Mouse (Mus musculus) urinary bladder, postnatal 14 days (tissue): ENCODE measurements around the gene Mfap5.
A peak's percentile ranks its signal among the peaks of the same experiment; 100 is the strongest.
"Not testable (repeated sequence)": the region's sequence is repeated elsewhere in the genome, so short reads cannot be mapped to it uniquely, and the experiment has no call there.

Source experiments
- DNase-seq: peaks from one replicate; pipeline ENCODE4 v3.0.0; 2021; ENCODE audit warnings: low spot score

Mfap5 gene

DNA sequence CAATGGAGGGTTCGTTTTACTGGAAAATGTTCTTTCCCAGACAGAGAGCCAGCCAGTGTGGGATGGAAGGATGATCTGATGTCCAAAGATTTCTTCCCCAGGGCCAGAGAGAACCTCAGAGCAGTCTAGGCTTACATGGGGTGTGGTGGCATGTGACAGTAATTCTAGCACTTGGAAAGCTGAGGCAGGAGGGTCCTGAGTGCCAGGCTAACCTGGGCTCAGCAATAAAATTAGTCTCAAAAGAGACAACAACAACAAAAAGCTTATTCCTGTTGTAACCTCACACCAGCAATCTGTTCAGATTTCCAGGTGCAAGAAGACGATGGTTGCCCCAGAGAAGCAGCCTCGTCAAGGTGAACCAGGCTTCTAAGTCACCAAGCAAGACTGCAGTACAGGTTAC, at the start of gene Mfap5:
Gene Mfap5, plus strand, starts transcription at position 301 of the 400 bp plus-strand sequence.
- no peak for DNase-seq

- DNase-seq, result no peak
Measured at GRCm38 (mm10) chr6:122458946-122459693, 46.5 kb upstream of the Mfap5 start.

DNA sequence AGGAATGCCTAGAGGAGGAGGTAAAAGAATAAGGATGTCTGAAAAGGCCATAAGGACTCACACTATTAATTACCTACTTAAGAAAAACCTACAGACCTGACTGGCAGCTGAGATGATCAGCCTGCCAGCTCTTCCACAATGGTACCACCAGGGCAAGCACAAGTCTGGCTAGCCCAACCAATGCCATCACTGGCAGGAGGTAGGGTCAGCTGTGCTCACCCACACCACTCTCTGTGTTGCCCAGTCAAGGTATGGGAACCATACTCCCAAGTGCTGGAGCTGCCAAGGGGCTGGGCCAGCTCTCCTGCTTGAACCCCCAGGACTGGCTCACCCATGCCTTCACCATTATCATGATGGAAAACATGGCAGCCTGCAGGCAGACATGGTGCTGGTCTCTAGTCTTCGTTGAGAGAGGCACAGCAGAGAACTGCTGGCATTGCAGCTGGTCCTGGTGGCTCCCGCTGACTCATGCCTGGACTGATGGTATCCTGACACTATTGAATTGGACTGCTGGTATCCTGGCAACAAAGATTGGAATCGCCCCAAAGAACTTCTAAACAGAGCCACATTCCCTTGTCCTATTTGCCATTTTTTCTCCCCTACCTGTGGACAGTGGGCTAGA, 39.4 kb upstream of the Mfap5 start:
- DNase-seq, result no peak

- no peak for DNase-seq
Measured at GRCm38 (mm10) chr6:122469030-122469640, 36.5 kb upstream of the Mfap5 start.

DNA sequence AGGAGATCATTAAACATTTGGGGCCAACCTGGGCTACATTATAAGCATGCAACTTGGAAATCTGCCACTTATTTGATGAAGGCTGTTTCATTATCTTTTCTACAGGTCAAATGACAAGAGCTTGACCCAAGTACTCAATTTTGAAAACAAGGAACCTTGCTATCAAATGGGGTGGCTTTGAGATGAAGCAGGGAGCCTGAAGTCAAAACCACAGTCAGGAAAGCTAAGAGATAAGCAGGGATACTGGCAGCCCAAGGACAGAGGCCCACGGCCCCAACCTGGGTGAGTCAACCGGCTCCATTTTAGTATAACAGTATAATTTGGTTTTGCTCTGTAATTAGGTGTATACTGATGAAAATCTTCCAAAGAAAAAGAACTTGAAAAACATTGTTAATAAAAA, 35.4 kb upstream of the Mfap5 start:
- no peak for DNase-seq

GRCm38 (mm10) chr6:122471461-122471860, 34.2 kb upstream of the Mfap5 start:
- not testable (repeated sequence) for DNase-seq

GRCm38 (mm10) chr6:122478062-122478461, 27.6 kb upstream of the Mfap5 start:
- DNase-seq, result no peak

GRCm38 (mm10) chr6:122485401-122486296, 20.0 kb upstream of the Mfap5 start:
- DNase-seq, result no peak

DNA sequence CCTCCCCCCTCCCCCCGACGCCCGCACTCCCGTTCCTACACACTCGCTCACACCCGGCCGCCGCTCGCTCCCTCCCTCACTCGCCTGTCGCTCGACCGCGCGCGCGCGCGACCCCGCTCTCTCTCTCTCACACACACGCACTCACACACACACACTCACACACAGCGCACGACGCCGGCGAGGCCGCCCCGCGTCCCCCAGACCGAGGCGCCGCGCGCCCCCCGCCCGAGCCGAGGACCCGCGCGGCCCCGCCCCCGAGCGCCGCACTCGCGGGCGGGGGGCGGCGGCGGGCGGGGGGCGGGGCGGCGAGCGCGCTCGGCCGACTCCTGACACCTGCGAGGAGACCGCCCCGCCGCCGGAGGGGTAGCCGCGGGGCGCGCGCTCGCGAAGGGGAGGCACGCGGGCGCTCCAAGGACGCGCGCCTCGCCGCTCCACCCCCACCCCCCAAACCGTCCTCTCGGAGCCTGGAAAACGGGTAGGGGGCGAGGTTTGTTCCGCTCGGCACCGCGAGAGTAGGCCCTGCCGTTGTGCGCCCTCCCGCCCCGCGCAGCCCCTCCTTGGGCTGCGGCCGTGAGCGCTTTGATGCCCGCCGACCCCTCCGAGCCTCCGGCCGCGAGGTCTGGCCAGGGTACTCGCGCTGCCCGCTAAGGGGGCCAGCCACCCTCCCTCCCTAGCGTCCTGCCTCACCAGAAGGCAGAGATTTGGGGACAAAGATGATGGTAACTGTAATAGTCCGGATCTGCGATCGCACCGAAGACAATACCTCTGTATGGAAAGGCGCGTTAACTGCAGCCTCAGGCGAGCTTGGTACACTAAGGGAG, 19.1 kb upstream of the Mfap5 start:
- no peak for DNase-seq

DNA sequence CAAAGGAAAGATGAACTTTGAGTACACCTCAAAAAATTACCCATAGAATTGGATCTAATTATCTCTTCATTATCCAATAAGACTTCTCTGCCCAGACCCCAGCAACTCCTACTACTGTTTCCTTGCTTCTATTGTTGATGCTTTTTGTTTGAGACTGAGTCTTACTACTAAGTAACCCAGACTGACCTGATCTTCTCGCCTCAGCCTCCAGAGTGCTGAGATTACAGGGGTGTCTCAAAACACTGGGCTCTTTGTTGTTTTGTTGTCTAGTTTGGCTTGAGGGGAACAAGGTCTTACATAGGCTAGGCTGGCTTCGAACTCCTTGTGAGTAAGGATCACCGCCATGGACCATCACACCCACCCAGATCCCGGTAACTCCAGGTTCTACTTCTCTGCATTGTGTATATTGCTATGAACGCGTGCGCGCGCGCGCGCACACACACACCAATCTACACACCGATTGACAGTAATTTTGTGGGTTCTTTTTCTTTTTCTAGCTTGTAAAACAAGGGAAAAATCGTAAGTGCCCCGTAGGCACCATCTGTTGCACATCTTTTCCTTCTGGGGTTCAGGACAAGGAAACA, 14.6 kb upstream of the Mfap5 start:
- DNase-seq, result no peak

DNA sequence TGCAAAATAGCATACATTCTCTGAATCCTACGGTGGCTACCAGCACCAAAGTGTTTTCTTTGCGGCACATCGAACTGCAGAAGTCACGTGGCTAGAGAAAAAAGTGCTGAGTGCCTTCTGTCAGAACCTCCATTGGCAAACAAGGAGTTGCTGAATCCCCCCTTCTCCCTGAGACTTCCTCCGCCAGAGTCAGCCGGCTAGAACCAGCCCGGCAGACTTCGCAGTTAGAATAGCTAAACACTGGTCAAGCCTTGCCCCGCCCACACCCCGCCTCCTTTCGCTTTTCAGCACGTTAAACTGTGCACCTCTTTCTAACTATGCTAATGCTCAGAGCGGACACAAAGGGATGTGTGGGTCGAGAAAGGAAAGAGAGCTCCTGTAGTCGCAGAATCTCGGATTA, 14.1 kb upstream of the Mfap5 start:
- peak; percentile 84 for DNase-seq

- no peak for DNase-seq
Measured at GRCm38 (mm10) chr6:122492479-122492878, 13.2 kb upstream of the Mfap5 start.

DNA sequence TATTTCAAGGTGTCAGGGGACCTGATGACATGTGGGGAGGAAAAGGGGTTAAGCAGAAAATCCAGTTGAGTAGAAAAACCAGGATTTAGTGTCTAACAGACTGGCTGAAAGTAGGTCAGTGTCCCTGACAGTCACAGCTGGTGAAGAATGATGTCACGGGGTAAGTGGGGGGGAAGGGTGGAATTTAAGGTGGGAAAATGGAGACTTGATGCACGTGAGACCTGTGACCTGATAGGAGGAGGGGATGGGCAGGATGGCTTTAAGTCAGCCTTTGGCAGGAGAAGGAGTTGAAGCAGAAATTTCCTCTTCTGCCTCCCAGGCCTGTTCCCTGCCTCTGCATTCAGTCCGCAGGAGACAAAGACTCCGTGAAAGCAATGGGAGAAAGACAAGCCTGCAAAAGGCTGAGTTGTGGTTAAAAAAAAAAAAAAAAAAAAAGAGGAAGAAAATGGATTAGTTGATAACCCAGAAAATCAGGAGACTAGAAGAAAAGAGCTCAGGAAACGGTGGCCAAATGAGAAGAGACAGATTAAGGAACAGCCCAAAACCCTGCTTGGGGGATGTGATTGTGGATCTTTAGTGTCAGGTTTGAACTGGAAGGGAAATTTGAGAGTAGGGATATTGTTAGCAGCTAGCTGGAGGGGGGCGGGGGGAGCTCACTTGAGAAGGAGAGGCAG, 11.7 kb upstream of the Mfap5 start:
- DNase-seq, result no peak

GRCm38 (mm10) chr6:122495082-122495881, 10.4 kb upstream of the Mfap5 start:
- DNase-seq, result peak; percentile 41

GRCm38 (mm10) chr6:122496501-122496900, 9.1 kb upstream of the Mfap5 start:
- DNase-seq, result no peak

GRCm38 (mm10) chr6:122498661-122499060, 7.0 kb upstream of the Mfap5 start, which contains the start of gene Rimklb:
Gene Rimklb, minus strand, starts transcription at chr6:122498761.
- no peak for DNase-seq

GRCm38 (mm10) chr6:122505041-122505440, 604 bp upstream of the Mfap5 start:
- no peak for DNase-seq

- DNase-seq, result peak; percentile 43
Measured at GRCm38 (mm10) chr6:122508494-122508893, 2.8 kb downstream of the Mfap5 start.
